24 mouse cellular contexts compared by ENCODE assay signal in genomic region chr9:80941424-80941823, GRCm38 (mm10).
"Had no signal": no experiment of that assay in that cellular context is flagged by ENCODE, and none has a peak within 500 bp of the region (broad histone marks: within the 10 kb centered on the region; RNA-seq: fewer than 3 reads in every experiment).

No protein-coding gene starts in this region.

- H3K4me2 ChIP-seq: limb, embryonic 13.5 days; liver, embryonic 12.5 days; liver, embryonic 15.5 days; lung, embryonic 15.5 days; midbrain, embryonic 12.5 days; midbrain, embryonic 15.5 days; neural tube, embryonic 12.5 days; neural tube, embryonic 15.5 days had no signal

- H3K9ac ChIP-seq: limb, embryonic 13.5 days; liver, embryonic 12.5 days; liver, embryonic 15.5 days; lung, embryonic 15.5 days; midbrain, embryonic 12.5 days; midbrain, embryonic 15.5 days; neural tube, embryonic 12.5 days; neural tube, embryonic 15.5 days had no signal

- ATAC-seq: liver, embryonic 12.5 days; midbrain, embryonic 15.5 days had no signal

- DNase-seq: kidney, postnatal 25 days; layer of hippocampus, adult 9-11 months; liver; lung, adult 18-20 months; lung, postnatal 10 days; lung, postnatal 36 days; right cerebral cortex, adult 18-20 months; right cerebral cortex, postnatal 14 days; right cerebral cortex, postnatal 4 days; thymus, adult 2 months; thymus, postnatal 14 days; thymus, postnatal 4 days had no signal

- H3K27ac ChIP-seq: kidney, postnatal 0 days; layer of hippocampus, adult 2 months; limb, embryonic 10.5 days; limb, embryonic 13.5 days; liver, embryonic 12.5 days; liver, embryonic 15.5 days; lung, embryonic 15.5 days; midbrain, embryonic 12.5 days; midbrain, embryonic 15.5 days; neural tube, embryonic 12.5 days; neural tube, embryonic 15.5 days; stomach, postnatal 0 days had no signal

- H3K4me3 ChIP-seq: layer of hippocampus, adult 2 months; limb, embryonic 10.5 days; limb, embryonic 13.5 days; liver, embryonic 12.5 days; liver, embryonic 15.5 days; lung, embryonic 15.5 days; midbrain, embryonic 12.5 days; midbrain, embryonic 15.5 days; neural tube, embryonic 12.5 days; neural tube, embryonic 15.5 days had no signal

- H3K27me3 ChIP-seq: limb, embryonic 13.5 days; liver, embryonic 12.5 days; liver, embryonic 15.5 days; lung, embryonic 15.5 days; midbrain, embryonic 12.5 days; midbrain, embryonic 15.5 days; neural tube, embryonic 12.5 days; neural tube, embryonic 15.5 days had no signal

- H3K9me3 ChIP-seq: limb, embryonic 10.5 days; limb, embryonic 13.5 days; liver, embryonic 12.5 days; liver, embryonic 15.5 days; lung, embryonic 15.5 days; midbrain, embryonic 12.5 days; midbrain, embryonic 15.5 days; neural tube, embryonic 12.5 days; neural tube, embryonic 15.5 days had no signal

- H3K36me3 ChIP-seq: limb, embryonic 10.5 days; limb, embryonic 13.5 days; liver, embryonic 12.5 days; liver, embryonic 15.5 days; lung, embryonic 15.5 days; midbrain, embryonic 12.5 days; midbrain, embryonic 15.5 days; neural tube, embryonic 12.5 days; neural tube, embryonic 15.5 days had no signal

- H3K4me1 ChIP-seq: limb, embryonic 10.5 days; limb, embryonic 13.5 days; liver, embryonic 12.5 days; liver, embryonic 15.5 days; lung, embryonic 15.5 days; midbrain, embryonic 15.5 days; neural tube, embryonic 12.5 days; neural tube, embryonic 15.5 days had no signal
